Comparison of ENCODE assay signal across 20 mouse cellular contexts in the genomic region with DNA sequence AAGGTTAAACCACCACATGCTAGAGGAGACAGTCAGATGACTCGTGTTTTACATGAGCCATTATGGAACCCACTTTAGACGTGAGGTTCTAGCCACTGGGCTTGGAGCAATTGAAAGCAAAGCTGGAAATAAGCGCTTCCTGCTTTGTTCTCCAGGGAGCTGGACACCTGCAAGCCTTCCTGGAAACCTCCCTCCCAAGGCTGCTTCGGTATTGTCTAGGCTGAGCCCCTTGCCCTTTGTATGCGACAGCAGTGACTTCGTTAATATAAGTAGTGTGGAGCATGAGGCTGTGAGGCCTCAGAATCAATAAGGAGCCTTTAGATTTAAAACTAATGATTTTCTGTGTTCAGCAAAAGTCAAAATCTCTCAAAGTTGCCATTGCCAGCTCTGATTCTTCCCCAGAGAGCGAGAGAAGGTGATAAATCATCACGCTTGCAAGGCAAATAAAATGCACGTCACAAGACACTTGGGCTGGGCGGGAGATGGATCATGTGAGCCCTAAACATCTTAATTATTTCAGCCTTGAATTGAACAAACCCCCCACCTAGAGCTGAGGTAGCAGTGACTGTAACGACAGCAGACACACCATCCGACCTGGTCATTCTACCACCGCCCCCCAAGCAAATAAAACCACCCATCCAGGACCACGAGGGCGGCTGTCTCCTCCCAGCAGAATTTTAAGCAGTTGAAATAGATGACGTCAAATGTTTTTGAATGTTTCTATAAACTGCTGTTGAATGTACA.
DNase-seq lines count a peak whose midpoint lies in the region; ATAC-seq and TF ChIP-seq lines count a peak whose summit lies in the region.
"Had no signal": no experiment of that assay in that cellular context is flagged by ENCODE, and none has a peak within 500 bp of the region (broad histone marks: within the 10 kb centered on the region; RNA-seq: fewer than 3 reads in every experiment).

No protein-coding gene starts in this region.

- H3K27ac ChIP-seq in kidney, postnatal 0 days: no peak overlapping the region
- peak overlapping the region; percentile 47 for H3K27ac ChIP-seq in midbrain, embryonic 12.5 days (replicated peaks)
- no peak overlapping the region for H3K27ac ChIP-seq in neural tube, embryonic 15.5 days (replicated peaks)
- H3K27ac ChIP-seq in intestine, embryonic 15.5 days: no peak overlapping the region
- H3K27ac ChIP-seq: forebrain, embryonic 15.5 days; heart, embryonic 15.5 days had no signal

- TF ChIP-seq CTCF in kidney, postnatal 0 days (IDR thresholded peaks at IDR 0.05; ENCODE audit: low read depth): no peak

- WGBS in kidney, postnatal 0 days: 26% methylated on average over 16 of the region's 16 CpGs
- WGBS in midbrain, embryonic 12.5 days: 41% methylated on average over 16 of the region's 16 CpGs
- WGBS in neural tube, embryonic 15.5 days: 29% methylated on average over 16 of the region's 16 CpGs
- 65% methylated on average over 16 of the region's 16 CpGs for WGBS in intestine, embryonic 15.5 days

- peak overlapping the region; percentile 2; the same call in 1 of the 2 replicates for H3K4me2 ChIP-seq in kidney, postnatal 0 days (ENCODE audit: low read length)
- no peak overlapping the region for H3K4me2 ChIP-seq in midbrain, embryonic 12.5 days (replicated peaks)
- peak overlapping the region; percentile 7; the same call in 1 of the 2 replicates for H3K4me2 ChIP-seq in neural tube, embryonic 15.5 days
- no peak overlapping the region for H3K4me2 ChIP-seq in intestine, embryonic 15.5 days (replicated peaks)
- H3K4me2 ChIP-seq: forebrain, embryonic 15.5 days; heart, embryonic 15.5 days; liver, embryonic 11.5 days had no signal

- H3K9me3 ChIP-seq in kidney, postnatal 0 days (replicated peaks; ENCODE audit: low read length): no peaks in the 10 kb centered on the region
- no peaks in the 10 kb centered on the region for H3K9me3 ChIP-seq in midbrain, embryonic 12.5 days
- H3K9me3 ChIP-seq in neural tube, embryonic 15.5 days (replicated peaks): no peaks in the 10 kb centered on the region
- no peaks in the 10 kb centered on the region for H3K9me3 ChIP-seq in intestine, embryonic 15.5 days
- H3K9me3 ChIP-seq: forebrain, embryonic 15.5 days had no signal

- ATAC-seq in kidney, postnatal 0 days (replicated peaks; ENCODE audit: low FRiP score, low read depth): no peak
- no peak for ATAC-seq in midbrain, embryonic 12.5 days (ENCODE audit: low FRiP score, low read depth)
- ATAC-seq in neural tube, embryonic 15.5 days (ENCODE audit: low FRiP score): no peak
- ATAC-seq in intestine, embryonic 15.5 days: no peak
- ATAC-seq: forebrain, embryonic 15.5 days had no signal

- H3K27me3 ChIP-seq in kidney, postnatal 0 days (ENCODE audit: insufficient read depth, low read length): no peaks in the 10 kb centered on the region
- H3K27me3 ChIP-seq in midbrain, embryonic 12.5 days: no peaks in the 10 kb centered on the region
- no peaks in the 10 kb centered on the region for H3K27me3 ChIP-seq in neural tube, embryonic 15.5 days (replicated peaks)
- no peaks in the 10 kb centered on the region for H3K27me3 ChIP-seq in intestine, embryonic 15.5 days (replicated peaks)
- H3K27me3 ChIP-seq: forebrain, embryonic 15.5 days; heart, embryonic 15.5 days had no signal

- no peaks in the 10 kb centered on the region for H3K4me1 ChIP-seq in kidney, postnatal 0 days (replicated peaks; ENCODE audit: insufficient read depth, low read length)
- H3K4me1 ChIP-seq in midbrain, embryonic 12.5 days: peaks cover 13% of the 10 kb centered on the region; the same call in 1 of the 2 replicates
- H3K4me1 ChIP-seq in neural tube, embryonic 15.5 days: peaks cover 7% of the 10 kb centered on the region
- H3K4me1 ChIP-seq in intestine, embryonic 15.5 days (replicated peaks): no peaks in the 10 kb centered on the region
- H3K4me1 ChIP-seq: heart, embryonic 15.5 days had no signal

- no peak overlapping the region for H3K4me3 ChIP-seq in kidney, postnatal 0 days (replicated peaks; ENCODE audit: low read depth, low read length)
- no peak overlapping the region for H3K4me3 ChIP-seq in midbrain, embryonic 12.5 days
- H3K4me3 ChIP-seq in neural tube, embryonic 15.5 days (replicated peaks): no peak overlapping the region
- no peak overlapping the region for H3K4me3 ChIP-seq in intestine, embryonic 15.5 days (replicated peaks)
- H3K4me3 ChIP-seq: forebrain, embryonic 15.5 days; heart, embryonic 15.5 days had no signal

- peak; percentile 19 for DNase-seq in embryo, embryonic 10.5 days (ENCODE audit: low spot score)
- DNase-seq in embryo, embryonic 9.5 days (ENCODE audit: extremely low spot score): no peak
- DNase-seq in kidney, postnatal 0 days (ENCODE audit: low spot score): peak; percentile 19
- no peak for DNase-seq in kidney, adult 11 months
- DNase-seq in cerebellum, adult 11-12 months: no peak
- DNase-seq: adrenal gland, postnatal 36 days; cerebellum, adult 18-20 months; gastrocnemius, postnatal 25 days; kidney, adult 18-20 months; lung, adult 18-20 months; right cerebral cortex, postnatal 14 days; spleen, adult 18-20 months; thymus, postnatal 36 days had no signal

- no peak overlapping the region for H3K9ac ChIP-seq in kidney, postnatal 0 days (ENCODE audit: low read depth, low read length)
- H3K9ac ChIP-seq in midbrain, embryonic 12.5 days (replicated peaks): no peak overlapping the region
- H3K9ac ChIP-seq in neural tube, embryonic 15.5 days (replicated peaks): no peak overlapping the region
- H3K9ac ChIP-seq in intestine, embryonic 15.5 days: no peak overlapping the region
- H3K9ac ChIP-seq: forebrain, embryonic 15.5 days; heart, embryonic 15.5 days had no signal

- H3K36me3 ChIP-seq in kidney, postnatal 0 days (ENCODE audit: insufficient read depth, low read length): no peaks in the 10 kb centered on the region
- no peaks in the 10 kb centered on the region for H3K36me3 ChIP-seq in midbrain, embryonic 12.5 days
- no peaks in the 10 kb centered on the region for H3K36me3 ChIP-seq in neural tube, embryonic 15.5 days
- no peaks in the 10 kb centered on the region for H3K36me3 ChIP-seq in intestine, embryonic 15.5 days
- H3K36me3 ChIP-seq: forebrain, embryonic 15.5 days; G1E; heart, embryonic 15.5 days had no signal

Comparison
In these comparisons a context has a peak if more than half of its experiments do, and no peak if none do; other contexts are left out.
1. DNase-seq: peak in embryo, embryonic 10.5 days (single experiment) and kidney, postnatal 0 days (single experiment); none in embryo, embryonic 9.5 days (single experiment), kidney, adult 11 months (single experiment) and cerebellum, adult 11-12 months (single experiment).
2. H3K4me2 ChIP-seq: peak in kidney, postnatal 0 days (single experiment) and neural tube, embryonic 15.5 days (single experiment); none in midbrain, embryonic 12.5 days (single experiment) and intestine, embryonic 15.5 days (single experiment).